Mouse (Mus musculus) ES-Bruce4 (cell line): ENCODE measurements around the gene Tctn3. TPM values are rescaled to one million over a fixed set of nuclear protein-coding genes. Genes with fewer than 3 reads are reported as not detected.

Experiments
- H3K27ac ChIP-seq: 2 replicates; pipeline ENCODE4 v1.5.1; 2012; ENCODE audit warnings: low read length, inconsistent platforms; ENCODE audit not compliant: insufficient read depth
- H3K27me3 ChIP-seq: 2 replicates; pipeline ENCODE4 v1.6.1; 2012; ENCODE audit warnings: mild to moderate bottlenecking, low read length, inconsistent platforms; ENCODE audit not compliant: control insufficient read depth, poor library complexity, insufficient read depth, severe bottlenecking
- H3K36me3 ChIP-seq: 2 replicates; pipeline ENCODE4 v1.6.1; 2012; ENCODE audit warnings: inconsistent platforms, mild to moderate bottlenecking, low read length, moderate library complexity; ENCODE audit not compliant: control insufficient read depth, poor library complexity, insufficient read depth, severe bottlenecking
- H3K4me1 ChIP-seq: one replicate; pipeline ENCODE4 v1.8.1; 2011; ENCODE audit warnings: low read length; ENCODE audit not compliant: control insufficient read depth, insufficient read depth
- H3K4me3 ChIP-seq: 2 replicates; pipeline ENCODE4 v1.5.1; 2011; ENCODE audit warnings: low read depth, mild to moderate bottlenecking, low read length
- H3K9ac ChIP-seq: 2 replicates; pipeline ENCODE4 v1.6.1; 2012; ENCODE audit warnings: low read depth, mild to moderate bottlenecking, inconsistent platforms; ENCODE audit not compliant: poor library complexity, severe bottlenecking
- H3K9me3 ChIP-seq: replicated peaks from 2 replicates; pipeline ENCODE4 v1.6.1; 2012; ENCODE audit warnings: mild to moderate bottlenecking, low read length, inconsistent platforms; ENCODE audit not compliant: control insufficient read depth, poor library complexity, insufficient read depth, severe bottlenecking
- CTCF ChIP-seq: IDR thresholded peaks from one replicate; pipeline ENCODE4 v1.8.1; 2011; ENCODE audit warnings: low read depth, low read length
- EP300 ChIP-seq: IDR thresholded peaks from 2 replicates; pipeline ENCODE4 v1.6.1; 2011; ENCODE audit warnings: low read depth, low read length; ENCODE audit not compliant: insufficient read depth
- POLR2A ChIP-seq: IDR thresholded peaks from one replicate; pipeline ENCODE4 v1.8.1; 2011; ENCODE audit warnings: low read length; ENCODE audit not compliant: insufficient read depth
- polyA plus RNA-seq: library from polyadenylated mRNA; stranded (reverse); fragments of >200 nt; gene quantifications from 2 replicates; pipeline ENCODE4 v1.2.4, GENCODE M21; 2011; ENCODE audit warnings: low read depth; ENCODE audit not compliant: missing spikeins, insufficient read depth, insufficient read length

Gene Tctn3
- polyA plus RNA-seq, 1 experiment = 8.7 TPM

GRCm38 (mm10) chr19:40553014-40553789, 58.8 kb downstream of the Tctn3 start:
- H3K36me3 ChIP-seq = peaks cover 6% of the 10 kb centered on the region

GRCm38 (mm10) chr19:40549516-40550135, 62.4 kb downstream of the Tctn3 start:
- H3K27ac ChIP-seq = no peak overlapping the region
- peaks cover 4% of the 10 kb centered on the region; the same call in 1 of the 2 replicates for H3K36me3 ChIP-seq
- no peak for TF ChIP-seq EP300
- no peak for TF ChIP-seq CTCF
- TF ChIP-seq POLR2A = no peak
- no peaks in the 10 kb centered on the region for H3K27me3 ChIP-seq
- no peaks in the 10 kb centered on the region for H3K4me1 ChIP-seq
- H3K4me3 ChIP-seq = no peak overlapping the region
- H3K9me3 ChIP-seq = no peaks in the 10 kb centered on the region
- H3K9ac ChIP-seq = no peak overlapping the region

More at GRCm38 (mm10) chr19:40553014-40553789, 58.8 kb downstream of the Tctn3 start:
- H3K4me1 ChIP-seq = no peaks in the 10 kb centered on the region
- TF ChIP-seq POLR2A = no peak
- no peak for TF ChIP-seq CTCF
- no peak for TF ChIP-seq EP300
- no peak overlapping the region for H3K27ac ChIP-seq
- no peaks in the 10 kb centered on the region for H3K27me3 ChIP-seq
- H3K4me3 ChIP-seq = no peak overlapping the region
- H3K9ac ChIP-seq = no peak overlapping the region
- no peaks in the 10 kb centered on the region for H3K9me3 ChIP-seq

GRCm38 (mm10) chr19:40548796-40549515, 63.1 kb downstream of the Tctn3 start:
- peaks cover 4% of the 10 kb centered on the region; the same call in 1 of the 2 replicates for H3K36me3 ChIP-seq
- H3K4me1 ChIP-seq = no peaks in the 10 kb centered on the region
- H3K9ac ChIP-seq = no peak overlapping the region
- no peak overlapping the region for H3K4me3 ChIP-seq
- no peak overlapping the region for H3K27ac ChIP-seq
- TF ChIP-seq EP300 (no peak), POLR2A (no peak), CTCF (no peak)
- no peaks in the 10 kb centered on the region for H3K27me3 ChIP-seq
- H3K9me3 ChIP-seq = no peaks in the 10 kb centered on the region

GRCm38 (mm10) chr19:40548386-40548785, 63.6 kb downstream of the Tctn3 start:
- Histone ChIP-seq H3K36me3 (peaks cover 4% of the 10 kb centered on the region; the same call in 1 of the 2 replicates), H3K4me3 (no peak overlapping the region), H3K27me3 (no peaks in the 10 kb centered on the region), H3K9me3 (no peaks in the 10 kb centered on the region), H3K9ac (no peak overlapping the region), H3K4me1 (no peaks in the 10 kb centered on the region), H3K27ac (no peak overlapping the region)
- TF ChIP-seq POLR2A = no peak
- no peak for TF ChIP-seq CTCF
- no peak for TF ChIP-seq EP300

Other genes starting within 250 kb of the Tctn3 start
- gene Sorbs1, start 98.5 kb downstream of the Tctn3 start, polyA plus RNA-seq = 80.7 and 84.4 TPM in 2 replicates
- 39.1 and 46.3 TPM in 2 replicates for gene Aldh18a1, start 23.8 kb downstream of the Tctn3 start, polyA plus RNA-seq
- gene Entpd1, start 133 bp upstream of the Tctn3 start, polyA plus RNA-seq = 2.1 TPM in 1 of 2 replicates, not detected in the other
- 0.53 and 0.60 TPM in 2 replicates for gene Cc2d2b, start 136.5 kb upstream of the Tctn3 start, polyA plus RNA-seq
- gene Ccnj, start 219.0 kb upstream of the Tctn3 start, polyA plus RNA-seq = 7.4 and 9.4 TPM in 2 replicates